Mouse (Mus musculus) bone marrow, adult 2 months (tissue): ENCODE results near the gene Dcun1d5.

ENCODE experiments used
- CTCF ChIP-seq: fragments of 200-500 bp; IDR thresholded peaks from 2 replicates; pipeline ENCODE4 v1.5.1; 2011; ENCODE audit warnings: low read length, control low read depth; ENCODE audit not compliant: control insufficient read depth, insufficient read depth
- POLR2A ChIP-seq: fragments of 200-500 bp; IDR thresholded peaks from 2 replicates; pipeline ENCODE4 v1.6.1; 2011; ENCODE audit warnings: low read depth, mild to moderate bottlenecking, control low read depth, low read length, borderline replicate concordance; ENCODE audit not compliant: control insufficient read depth

- TF ChIP-seq CTCF (no peak), POLR2A (no peak)
These were observed 574 bp downstream of the Dcun1d5 start for GRCm38 (mm10) chr9:7184897-7185291.
